Mouse (Mus musculus) cerebellum, adult 2 months (tissue): Measurements from ENCODE around the gene Plekhh2. TPM values are rescaled to one million over a fixed set of nuclear protein-coding genes. Genes with fewer than 3 reads are reported as not detected.

Experiments
- DNase-seq, 2 experiments: peaks; one replicate each; pipeline ENCODE4 v3.0.0; 2021
- H3K27ac ChIP-seq: fragments of 200-500 bp; 2 replicates; pipeline ENCODE4 v1.5.1; 2012; ENCODE audit warnings: low read length, control low read depth, inconsistent platforms; ENCODE audit not compliant: insufficient read depth
- H3K27me3 ChIP-seq: fragments of 200-500 bp; 2 replicates; pipeline ENCODE4 v1.6.1; 2012; ENCODE audit warnings: inconsistent platforms, mild to moderate bottlenecking, low read length, moderate library complexity; ENCODE audit not compliant: control insufficient read depth, insufficient read depth
- H3K4me1 ChIP-seq: fragments of 200-500 bp; 2 replicates; pipeline ENCODE4 v1.6.1; 2011; ENCODE audit warnings: low read length; ENCODE audit not compliant: control insufficient read depth, insufficient read depth
- H3K4me3 ChIP-seq: fragments of 200-500 bp; replicated peaks from 2 replicates; pipeline ENCODE3; 2011; ENCODE audit warnings: mild to moderate bottlenecking, low read depth, low read length, control low read depth; ENCODE audit not compliant: insufficient read depth
- CTCF ChIP-seq: fragments of 200-500 bp; IDR thresholded peaks from 2 replicates; pipeline ENCODE4 v1.5.1; 2011; ENCODE audit warnings: low read depth, mild to moderate bottlenecking, control low read depth, low read length, moderate library complexity, borderline replicate concordance; ENCODE audit not compliant: insufficient read depth
- POLR2A ChIP-seq: fragments of 200-500 bp; IDR thresholded peaks from 2 replicates; pipeline ENCODE4 v1.6.1; 2011; ENCODE audit warnings: low read length, control low read depth, borderline replicate concordance; ENCODE audit not compliant: insufficient read depth
- WGBS: fragments of 180-500 bp; shearing (Covaris S2); methylation state at CpG from one replicate; pipeline ENCODE4 v1.1.7; 2018; 5-methylcytosine and 5-hydroxymethylcytosine counted together
- polyA plus RNA-seq: library from polyadenylated mRNA; depleted of rRNA; stranded (reverse); fragments of >200 nt; gene quantifications from 2 replicates; pipeline ENCODE4 v1.2.3, GENCODE M21; 2012

The Plekhh2 gene
- polyA plus RNA-seq, 1 experiment: 5.3 TPM

DNA sequence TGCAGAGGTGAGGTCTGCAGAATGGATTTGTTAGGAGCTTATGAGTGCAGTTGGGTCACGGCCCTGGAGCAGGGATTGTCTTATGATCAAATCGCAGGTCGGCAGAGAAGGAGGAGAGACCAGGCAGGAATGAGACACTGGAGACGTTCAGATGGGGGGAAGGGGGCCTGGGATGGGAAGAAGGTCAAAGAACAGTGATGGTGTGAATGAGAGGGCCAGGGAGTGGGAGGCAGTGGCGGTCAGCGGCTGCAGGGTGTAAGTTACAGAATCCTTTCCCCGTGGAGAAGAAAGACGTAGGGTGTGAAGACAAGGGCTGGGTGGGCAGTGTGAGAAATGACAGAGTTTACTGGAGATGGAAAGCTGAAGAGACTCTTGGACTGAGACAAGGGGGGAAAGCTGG, 69.1 kb downstream of the Plekhh2 start:
- 0 out of 2 replicates have a peak, but pooled peaks cover 2% of the 10 kb centered on the region for H3K4me1 ChIP-seq
- no peak for TF ChIP-seq POLR2A
- no peak for TF ChIP-seq CTCF
- DNase-seq: no peak
- WGBS: 53% methylated on average over 8 of the region's 8 CpGs
- no peak overlapping the region for H3K27ac ChIP-seq
- H3K4me3 ChIP-seq: no peak overlapping the region
- no peaks in the 10 kb centered on the region for H3K27me3 ChIP-seq

DNA sequence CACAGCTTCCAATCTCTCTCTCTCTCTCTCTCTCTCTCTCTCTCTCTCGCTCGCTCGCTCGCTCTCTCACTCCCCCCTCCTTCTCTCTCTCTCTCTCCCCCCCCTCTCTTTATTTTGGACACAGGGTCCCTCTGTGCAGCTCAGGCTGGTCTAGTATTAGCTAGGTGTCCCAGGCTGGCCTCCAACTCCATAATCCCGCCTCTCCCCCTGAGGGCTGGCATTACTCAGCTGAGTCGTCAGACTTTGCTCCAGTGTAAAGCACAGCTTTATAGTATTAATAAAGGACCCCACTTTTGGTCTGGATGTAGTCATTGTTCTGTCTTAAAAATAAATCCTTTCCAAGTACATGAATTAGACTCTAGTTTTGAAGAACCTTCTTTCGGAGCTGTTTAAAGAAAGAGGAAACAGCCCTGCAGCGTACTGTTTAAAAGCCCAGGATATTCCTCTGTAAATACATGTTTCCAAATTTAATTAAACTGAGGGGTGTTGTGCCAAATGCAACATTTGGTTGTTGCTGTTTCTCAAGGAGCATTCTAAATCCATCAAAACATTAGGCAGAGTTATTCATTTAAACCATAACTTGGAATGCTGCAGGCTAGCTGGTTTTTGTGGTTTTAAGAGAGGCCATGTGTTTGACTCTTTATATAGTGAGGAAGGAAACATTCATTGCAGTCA, 70.2 kb downstream of the Plekhh2 start:
- Histone ChIP-seq H3K4me1 (0 out of 2 replicates have a peak, but pooled peaks cover 2% of the 10 kb centered on the region), H3K4me3 (no peak overlapping the region), H3K27me3 (no peaks in the 10 kb centered on the region), H3K27ac (no peak overlapping the region)
- 56% methylated on average over 8 of the region's 8 CpGs for WGBS
- no peak for DNase-seq
- TF ChIP-seq POLR2A (no peak), CTCF (no peak)

DNA sequence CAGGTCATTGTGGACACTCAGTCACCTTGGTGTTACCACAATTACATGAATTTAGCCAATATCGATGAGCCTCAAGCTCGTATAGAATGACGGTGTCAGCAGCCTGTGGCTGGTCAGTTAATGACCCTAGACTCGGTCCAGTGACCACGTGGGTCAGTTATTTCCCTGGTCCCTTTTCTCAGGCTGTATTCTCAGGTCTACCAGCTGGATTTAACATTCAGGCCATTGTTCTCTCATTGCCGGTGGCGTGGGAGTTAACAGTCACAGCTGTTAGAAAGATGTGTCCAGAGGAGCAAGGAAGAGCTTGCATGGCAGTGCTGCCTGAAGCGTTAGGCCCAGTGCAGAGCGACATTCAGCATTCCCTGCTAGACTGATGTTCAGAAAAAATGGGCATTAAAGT, 72.4 kb downstream of the Plekhh2 start:
- WGBS: 73% methylated on average over 9 of the region's 9 CpGs
- no peak for TF ChIP-seq POLR2A
- TF ChIP-seq CTCF: no peak
- H3K27ac ChIP-seq: no peak overlapping the region
- no peak overlapping the region for H3K4me3 ChIP-seq
- 0 out of 2 replicates have a peak, but pooled peaks cover 2% of the 10 kb centered on the region for H3K4me1 ChIP-seq
- no peak for DNase-seq
- no peaks in the 10 kb centered on the region for H3K27me3 ChIP-seq

DNA sequence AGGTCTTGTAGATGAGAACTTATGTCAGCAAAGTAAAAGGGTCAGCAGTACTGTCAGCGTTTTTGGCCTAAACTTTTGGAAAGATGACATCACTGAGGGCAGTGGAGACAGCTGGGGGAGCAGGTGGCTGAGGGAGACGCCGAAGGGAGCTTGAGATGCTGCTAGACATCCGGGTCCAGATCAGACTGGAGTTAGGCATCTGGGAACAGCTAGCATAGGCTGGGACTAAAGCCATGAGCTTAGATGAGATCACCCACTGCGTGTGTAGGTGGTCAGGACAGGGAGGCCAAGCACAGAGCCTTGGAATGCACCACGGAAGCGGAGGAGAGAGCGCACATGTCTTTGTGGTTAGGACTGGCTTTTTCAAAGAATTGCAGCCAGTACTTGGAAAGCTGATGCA, 73.4 kb downstream of the Plekhh2 start:
- H3K4me1 ChIP-seq: 0 out of 2 replicates have a peak, but pooled peaks cover 2% of the 10 kb centered on the region
- no peaks in the 10 kb centered on the region for H3K27me3 ChIP-seq
- no peak for DNase-seq
- H3K27ac ChIP-seq: no peak overlapping the region
- no peak for TF ChIP-seq CTCF
- no peak for TF ChIP-seq POLR2A
- 16% methylated on average over 8 of the region's 8 CpGs for WGBS
- no peak overlapping the region for H3K4me3 ChIP-seq

DNA sequence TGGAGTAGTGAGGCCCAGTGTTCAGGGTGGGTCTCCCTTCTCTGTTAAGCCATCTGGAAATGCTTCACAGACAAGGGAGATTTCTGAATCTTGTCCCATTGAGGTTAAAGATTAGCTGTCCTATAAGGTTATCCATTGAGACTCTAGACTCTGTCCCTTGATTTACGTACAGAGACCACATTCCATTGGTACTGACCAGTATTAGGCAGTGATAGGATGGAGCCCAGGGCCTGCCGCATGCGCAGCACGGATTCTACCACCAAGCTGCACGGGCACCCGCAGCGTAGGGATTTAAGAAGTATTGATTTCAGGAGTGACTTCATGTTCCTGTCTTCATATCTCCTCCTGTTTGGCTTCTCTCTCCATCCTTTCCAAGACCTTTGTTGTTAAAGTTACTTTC, 78.4 kb downstream of the Plekhh2 start:
- TF ChIP-seq POLR2A: no peak
- TF ChIP-seq CTCF: no peak
- Histone ChIP-seq H3K27me3 (no peaks in the 10 kb centered on the region), H3K4me3 (no peak overlapping the region), H3K4me1 (0 out of 2 replicates have a peak, but pooled peaks cover 2% of the 10 kb centered on the region), H3K27ac (no peak overlapping the region)
- WGBS: 96% methylated on average over 7 of the region's 7 CpGs
- no peak for DNase-seq

DNA sequence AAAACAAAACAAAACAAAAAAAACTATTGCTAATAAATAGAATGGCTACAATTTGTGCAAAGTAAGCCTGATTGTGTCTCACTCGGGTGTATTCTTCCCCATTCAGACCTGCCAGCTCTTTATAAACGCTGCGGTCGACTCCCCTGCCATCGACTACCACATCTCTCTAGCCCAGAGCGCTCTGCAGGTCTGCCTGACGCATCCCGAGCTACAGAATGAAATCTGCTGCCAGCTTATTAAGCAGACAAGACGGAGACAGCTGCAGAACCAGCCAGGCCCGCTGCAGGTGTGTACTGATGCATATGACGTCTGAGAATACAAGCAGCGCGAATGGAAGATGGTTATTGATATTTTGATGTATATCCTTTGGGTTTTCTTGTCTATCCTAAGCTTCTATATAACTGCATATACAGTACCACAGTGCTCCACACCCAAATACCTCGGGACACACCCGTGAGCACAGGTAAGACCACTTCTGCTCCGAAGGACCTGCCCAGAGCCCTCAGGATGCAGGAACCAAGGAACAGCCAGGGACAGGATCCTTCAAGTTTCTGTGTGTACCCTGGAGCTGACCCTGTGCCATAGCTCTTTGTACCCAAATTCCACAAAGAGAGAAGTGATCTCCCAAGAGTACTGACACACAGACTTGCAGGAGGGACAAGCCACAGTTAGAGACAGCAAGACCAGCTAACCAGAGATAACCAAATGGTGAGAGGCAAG, 79.9 kb downstream of the Plekhh2 start:
- no peaks in the 10 kb centered on the region for H3K4me1 ChIP-seq
- TF ChIP-seq CTCF (no peak), POLR2A (no peak)
- H3K27me3 ChIP-seq: no peaks in the 10 kb centered on the region
- no peak overlapping the region for H3K27ac ChIP-seq
- WGBS: 62% methylated on average over 16 of the region's 16 CpGs
- no peak for DNase-seq
- no peak overlapping the region for H3K4me3 ChIP-seq

DNA sequence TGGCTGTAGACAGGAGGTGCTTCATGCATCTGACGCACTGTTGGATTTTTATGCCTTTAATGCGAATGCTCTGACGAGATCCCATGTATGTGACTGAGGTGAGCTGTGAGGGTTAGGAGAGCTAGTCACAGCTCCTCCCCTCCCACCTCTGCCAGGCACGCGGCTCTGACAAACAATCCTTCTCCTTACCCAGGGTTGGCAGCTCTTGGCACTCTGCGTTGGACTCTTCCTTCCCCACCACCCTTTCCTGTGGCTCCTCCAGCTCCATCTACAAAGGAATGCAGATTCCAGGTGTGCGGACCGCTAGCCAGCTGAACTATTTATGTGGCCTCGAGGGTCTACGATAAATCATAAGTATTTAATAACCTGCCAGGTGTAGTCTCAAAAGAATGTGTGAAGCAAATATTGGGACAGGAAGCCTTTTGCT, 84.3 kb downstream of the Plekhh2 start:
- Histone ChIP-seq H3K4me1 (no peaks in the 10 kb centered on the region), H3K4me3 (no peak overlapping the region), H3K27me3 (no peaks in the 10 kb centered on the region), H3K27ac (no peak overlapping the region)
- no peak for DNase-seq
- TF ChIP-seq CTCF (no peak), POLR2A (no peak)
- 57% methylated on average over 10 of the region's 10 CpGs for WGBS

DNA sequence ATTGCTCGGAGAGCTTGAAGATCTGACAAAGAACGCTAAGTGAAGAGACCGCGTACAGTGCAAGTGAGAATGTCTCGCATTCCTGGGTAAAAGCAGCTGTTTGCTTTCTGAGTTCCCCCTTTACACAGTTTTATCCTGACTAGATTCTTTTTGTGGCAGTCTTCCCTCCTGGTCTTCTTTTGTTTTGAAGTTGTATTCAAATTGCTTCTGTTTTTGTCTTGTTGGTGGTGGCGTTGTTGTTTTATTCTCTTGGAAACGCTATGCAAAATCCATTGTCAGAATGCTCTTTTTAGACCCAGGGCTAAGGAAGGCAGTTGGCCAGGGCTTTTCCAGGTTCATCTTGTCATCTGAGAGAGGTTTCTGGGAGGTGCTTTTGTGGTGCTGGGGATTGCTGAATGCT, 84.8 kb downstream of the Plekhh2 start:
- DNase-seq: no peak
- Histone ChIP-seq H3K27ac (no peak overlapping the region), H3K27me3 (no peaks in the 10 kb centered on the region), H3K4me1 (no peaks in the 10 kb centered on the region), H3K4me3 (no peak overlapping the region)
- TF ChIP-seq POLR2A (no peak), CTCF (no peak)
- 59% methylated on average over 7 of the region's 7 CpGs for WGBS
